Mouse (Mus musculus) cerebellum, postnatal 4 days (tissue): ENCODE measurements around the gene Irf2bp1.

Experiments
- DNase-seq, 2 experiments: peaks; one replicate each; pipeline ENCODE4 v3.0.0; 2022; ENCODE audit warnings: low spot score in 2 of 2, mixed read lengths in 1 of 2

Irf2bp1 gene

GRCm38 (mm10) chr7:19028067-19028466, 24.2 kb downstream of the Irf2bp1 start:
- DNase-seq: no peak

GRCm38 (mm10) chr7:19029084-19029653, 25.3 kb downstream of the Irf2bp1 start:
- DNase-seq: peak in 1 of 2 experiments; percentile 63

- DNase-seq: no peak
These were observed 27.8 kb downstream of the Irf2bp1 start for GRCm38 (mm10) chr7:19031641-19032040.

- no peak for DNase-seq
These were observed 40.8 kb downstream of the Irf2bp1 start for GRCm38 (mm10) chr7:19044616-19045015.

GRCm38 (mm10) chr7:19046286-19047069, 42.6 kb downstream of the Irf2bp1 start:
- DNase-seq: peak in 1 of 2 experiments; percentile 42

GRCm38 (mm10) chr7:19048006-19048527, 44.2 kb downstream of the Irf2bp1 start:
- no peak for DNase-seq

- no peak for DNase-seq
These were observed 45.4 kb downstream of the Irf2bp1 start for GRCm38 (mm10) chr7:19049252-19049651.

- no peak for DNase-seq
These were observed 46.3 kb downstream of the Irf2bp1 start for GRCm38 (mm10) chr7:19050172-19050571.

GRCm38 (mm10) chr7:19051161-19051560, 47.3 kb downstream of the Irf2bp1 start:
- DNase-seq: no peak

- no peak for DNase-seq
These were observed 48.7 kb downstream of the Irf2bp1 start for GRCm38 (mm10) chr7:19052345-19053135.

GRCm38 (mm10) chr7:19053136-19053532, 49.3 kb downstream of the Irf2bp1 start:
- DNase-seq: no peak

- peak; percentile 54 to 78 for DNase-seq
These were observed 50.4 kb downstream of the Irf2bp1 start, which contains the start of gene Rsph6a for GRCm38 (mm10) chr7:19054047-19054776. Gene Rsph6a, plus strand, starts transcription at chr7:19054690.

- no peak for DNase-seq
These were observed 50.9 kb downstream of the Irf2bp1 start for GRCm38 (mm10) chr7:19054777-19055076.

GRCm38 (mm10) chr7:19055108-19055507, 51.3 kb downstream of the Irf2bp1 start:
- no peak for DNase-seq
